Mouse (Mus musculus) mesoderm, embryonic 11.5 days (tissue): ENCODE results near the gene Dctd.
"Not testable (repeated sequence)": the region's sequence is repeated elsewhere in the genome, so short reads cannot be mapped to it uniquely, and the experiment has no call there.

ENCODE experiments used
- DNase-seq: peaks from one replicate; pipeline ENCODE4 v3.0.0-alpha.2; 2012; ENCODE audit warnings: low read depth, low spot score

Gene Dctd

GRCm38 (mm10) chr8:48145766-48146165 lies 46.9 kb downstream of the Dctd start:
- DNase-seq = no peak

- no peak for DNase-seq
Observed at GRCm38 (mm10) chr8:48146449-48146848, 47.6 kb downstream of the Dctd start.

GRCm38 (mm10) chr8:48152062-48152738 lies 53.3 kb downstream of the Dctd start:
- DNase-seq = peak; percentile 61

GRCm38 (mm10) chr8:48153360-48154121 lies 54.6 kb downstream of the Dctd start:
- no peak for DNase-seq

- DNase-seq = no peak
Observed at GRCm38 (mm10) chr8:48157718-48158117, 58.8 kb downstream of the Dctd start.

GRCm38 (mm10) chr8:48158560-48159217 lies 59.8 kb downstream of the Dctd start:
- peak; percentile 74 for DNase-seq

- DNase-seq = no peak
Observed at GRCm38 (mm10) chr8:48177406-48177805, 78.5 kb downstream of the Dctd start.

- DNase-seq = no peak
Observed at GRCm38 (mm10) chr8:48177876-48178275, 79.0 kb downstream of the Dctd start.

GRCm38 (mm10) chr8:48178993-48179392 lies 80.1 kb downstream of the Dctd start:
- no peak for DNase-seq

- DNase-seq = not testable (repeated sequence)
Observed at GRCm38 (mm10) chr8:48180146-48180545, 81.3 kb downstream of the Dctd start.

- no peak for DNase-seq
Observed at GRCm38 (mm10) chr8:48181000-48181399, 82.1 kb downstream of the Dctd start.

GRCm38 (mm10) chr8:48183758-48184157 lies 84.9 kb downstream of the Dctd start:
- DNase-seq = no peak

GRCm38 (mm10) chr8:48188586-48188985 lies 89.7 kb downstream of the Dctd start:
- DNase-seq = no peak

GRCm38 (mm10) chr8:48195971-48196370 lies 97.1 kb downstream of the Dctd start:
- DNase-seq = no peak

GRCm38 (mm10) chr8:48199171-48199570 lies 100.3 kb downstream of the Dctd start:
- no peak for DNase-seq

GRCm38 (mm10) chr8:48202632-48203031 lies 103.7 kb downstream of the Dctd start:
- no peak for DNase-seq
